Mouse (Mus musculus) bone marrow macrophage, adult 2 months (primary cell): ENCODE measurements at regions not wholly inside any gene's neighbourhood (a gene's known extent, or its start where the extent isn't known, plus 50 kb on each side); places are given as distances from the start of the nearest gene placed in this dataset.

Experiments
- H3K27ac ChIP-seq: 2 replicates; pipeline ENCODE4 v1.5.1; 2012; ENCODE audit warnings: low read depth, low read length; ENCODE audit not compliant: insufficient read depth
- H3K4me1 ChIP-seq: 2 replicates; pipeline ENCODE4 v1.6.1; 2012; ENCODE audit warnings: low read length; ENCODE audit not compliant: control insufficient read depth, insufficient read depth
- H3K4me3 ChIP-seq: 2 replicates; pipeline ENCODE4 v1.5.1; 2012; ENCODE audit warnings: mild to moderate bottlenecking, low read length, moderate library complexity; ENCODE audit not compliant: insufficient read depth
- CTCF ChIP-seq: IDR thresholded peaks from 2 replicates; pipeline ENCODE4 v1.5.1; 2012; ENCODE audit warnings: low read depth, mild to moderate bottlenecking, low read length, moderate library complexity
- POLR2A ChIP-seq: IDR thresholded peaks from 2 replicates; pipeline ENCODE4 v1.6.1; 2012; ENCODE audit warnings: mild to moderate bottlenecking, low read depth, low read length, borderline replicate concordance

- Histone ChIP-seq H3K4me3 (no peak overlapping the region), H3K27ac (no peak overlapping the region), H3K4me1 (peaks cover 31% of the 10 kb centered on the region)
- TF ChIP-seq POLR2A (no peak), CTCF (no peak)
Measured at GRCm38 (mm10) chr7:69988704-69989103, 377.8 kb downstream of the Nr2f2 start.

- Histone ChIP-seq H3K4me3 (no peak overlapping the region), H3K4me1 (peaks cover 14% of the 10 kb centered on the region), H3K27ac (no peak overlapping the region)
- TF ChIP-seq CTCF, result no peak
- no peak for TF ChIP-seq POLR2A
Measured at GRCm38 (mm10) chr7:69981301-69981700, 385.2 kb downstream of the Nr2f2 start.

- no peak overlapping the region for H3K27ac ChIP-seq
- peaks cover 7% of the 10 kb centered on the region for H3K4me1 ChIP-seq
- no peak for TF ChIP-seq CTCF
- no peak for TF ChIP-seq POLR2A
- no peak overlapping the region for H3K4me3 ChIP-seq
Measured at GRCm38 (mm10) chr7:69976369-69976768, 390.2 kb downstream of the Nr2f2 start.

- no peak overlapping the region for H3K4me3 ChIP-seq
- TF ChIP-seq CTCF, result no peak
- H3K4me1 ChIP-seq, result no peaks in the 10 kb centered on the region
- H3K27ac ChIP-seq, result no peak overlapping the region
Measured at GRCm38 (mm10) chr7:69964002-69964401, 402.5 kb downstream of the Nr2f2 start.

- TF ChIP-seq CTCF (no peak), POLR2A (no peak)
- no peak overlapping the region for H3K4me3 ChIP-seq
- no peaks in the 10 kb centered on the region for H3K4me1 ChIP-seq
- no peak overlapping the region for H3K27ac ChIP-seq
Measured at GRCm38 (mm10) chr7:69950221-69950670, 416.3 kb downstream of the Nr2f2 start.

GRCm38 (mm10) chr7:69949647-69950121, 416.9 kb downstream of the Nr2f2 start:
- Histone ChIP-seq H3K4me1 (no peaks in the 10 kb centered on the region), H3K4me3 (no peak overlapping the region), H3K27ac (no peak overlapping the region)
- TF ChIP-seq POLR2A (no peak), CTCF (no peak)

GRCm38 (mm10) chr7:69946396-69946795, 420.1 kb downstream of the Nr2f2 start:
- Histone ChIP-seq H3K4me3 (no peak overlapping the region), H3K27ac (no peak overlapping the region), H3K4me1 (no peaks in the 10 kb centered on the region)
- TF ChIP-seq CTCF (no peak), POLR2A (no peak)

GRCm38 (mm10) chr7:69941881-69942280, 424.7 kb downstream of the Nr2f2 start:
- H3K4me3 ChIP-seq, result no peak overlapping the region
- H3K4me1 ChIP-seq, result no peaks in the 10 kb centered on the region

GRCm38 (mm10) chr7:69925261-69925660, 441.3 kb downstream of the Nr2f2 start:
- no peak for TF ChIP-seq POLR2A
- TF ChIP-seq CTCF, result no peak
- Histone ChIP-seq H3K27ac (no peak overlapping the region), H3K4me3 (no peak overlapping the region), H3K4me1 (no peaks in the 10 kb centered on the region)

More at GRCm38 (mm10) chr7:69941881-69942280, 424.7 kb downstream of the Nr2f2 start:
- no peak for TF ChIP-seq POLR2A
- TF ChIP-seq CTCF, result no peak
- no peak overlapping the region for H3K27ac ChIP-seq

GRCm38 (mm10) chr7:69924551-69924950, 442.0 kb downstream of the Nr2f2 start:
- TF ChIP-seq POLR2A, result no peak
- no peak for TF ChIP-seq CTCF
- H3K4me3 ChIP-seq, result no peak overlapping the region
- no peak overlapping the region for H3K27ac ChIP-seq
- H3K4me1 ChIP-seq, result no peaks in the 10 kb centered on the region

GRCm38 (mm10) chr7:69911760-69912159, 454.8 kb downstream of the Nr2f2 start:
- no peak overlapping the region for H3K27ac ChIP-seq
- TF ChIP-seq POLR2A (no peak), CTCF (no peak)
- H3K4me1 ChIP-seq, result no peaks in the 10 kb centered on the region
- no peak overlapping the region for H3K4me3 ChIP-seq
